Mouse (Mus musculus): ENCODE results near the gene Zfp64. TPM values are rescaled to one million over a fixed set of nuclear protein-coding genes. Genes with fewer than 3 reads are reported as not detected.

Gene Zfp64
- 10 to 100 TPM; 26.5 to 40.1 TPM for polyA plus RNA-seq (2017; shearing (Covaris generic))

- peak; percentile 96 for ATAC-seq
Observed at GRCm38 (mm10) chr2:168954835-168955716, at the start of gene Zfp64. Gene Zfp64, minus strand, starts transcription at chr2:168955587.

GRCm38 (mm10) chr2:168992642-168993420 lies 37.4 kb upstream of the Zfp64 start:
- no peak for ATAC-seq

GRCm38 (mm10) chr2:168990957-168991356 lies 35.6 kb upstream of the Zfp64 start:
- no peak for ATAC-seq

GRCm38 (mm10) chr2:168990061-168990753 lies 34.8 kb upstream of the Zfp64 start:
- no peak for ATAC-seq

GRCm38 (mm10) chr2:168988056-168988455 lies 32.7 kb upstream of the Zfp64 start:
- ATAC-seq: no peak

- no peak for ATAC-seq
Observed at GRCm38 (mm10) chr2:168987421-168987820, 32.0 kb upstream of the Zfp64 start.

GRCm38 (mm10) chr2:168981951-168982350 lies 26.6 kb upstream of the Zfp64 start:
- no peak for ATAC-seq

- no peak for ATAC-seq
Observed at GRCm38 (mm10) chr2:168981448-168981847, 26.1 kb upstream of the Zfp64 start.

GRCm38 (mm10) chr2:168980859-168981258 lies 25.5 kb upstream of the Zfp64 start:
- ATAC-seq: peak; percentile 60

GRCm38 (mm10) chr2:168979742-168980141 lies 24.4 kb upstream of the Zfp64 start:
- ATAC-seq: no peak

GRCm38 (mm10) chr2:168978031-168978430 lies 22.6 kb upstream of the Zfp64 start:
- no peak for ATAC-seq

GRCm38 (mm10) chr2:168970131-168970530 lies 14.7 kb upstream of the Zfp64 start:
- no peak for ATAC-seq

GRCm38 (mm10) chr2:168968136-168968925 lies 12.9 kb upstream of the Zfp64 start:
- ATAC-seq: no peak

- ATAC-seq: no peak
Observed at GRCm38 (mm10) chr2:168966525-168966924, 11.1 kb upstream of the Zfp64 start.

- ATAC-seq: no peak
Observed at GRCm38 (mm10) chr2:168964849-168965248, 9.5 kb upstream of the Zfp64 start.

- no peak for ATAC-seq
Observed at GRCm38 (mm10) chr2:168961729-168962666, 6.6 kb upstream of the Zfp64 start.

- ATAC-seq: no peak
Observed at GRCm38 (mm10) chr2:168960814-168961213, 5.4 kb upstream of the Zfp64 start.

GRCm38 (mm10) chr2:168959339-168959885 lies 4.0 kb upstream of the Zfp64 start:
- no peak for ATAC-seq

- ATAC-seq: peak; percentile 35
Observed at GRCm38 (mm10) chr2:168955850-168956346, 511 bp upstream of the Zfp64 start.

- ATAC-seq: no peak
Observed at GRCm38 (mm10) chr2:168954376-168954775, 1.0 kb downstream of the Zfp64 start.
